Mouse (Mus musculus) c-Kit-positive CD71-negative TER-119-negative erythroid progenitor cells, embryonic 14.5 days (primary cell): Measurements from ENCODE around the gene Mysm1.

Source experiments
- DNase-seq: peaks from one replicate; pipeline ENCODE4 v3.0.0-alpha.2; 2013; ENCODE audit warnings: low read depth

The Mysm1 gene

GRCm38 (mm10) chr4:94952773-94953172 lies 26.1 kb downstream of the Mysm1 start:
- no peak for DNase-seq

- no peak for DNase-seq
These were observed 37.6 kb downstream of the Mysm1 start for GRCm38 (mm10) chr4:94941221-94941855.

GRCm38 (mm10) chr4:94928743-94929142 lies 50.2 kb downstream of the Mysm1 start, which contains the start of gene Eqtn:
TSS of gene Eqtn (minus strand) at chr4:94928843.
- no peak for DNase-seq

GRCm38 (mm10) chr4:94901780-94902179 lies 77.1 kb downstream of the Mysm1 start:
- DNase-seq = no peak

GRCm38 (mm10) chr4:94900744-94901143 lies 78.2 kb downstream of the Mysm1 start:
- peak; percentile 20 for DNase-seq
